Mouse (Mus musculus) gastrocnemius, postnatal 36 days (tissue): Measurements from ENCODE around the gene Zfp28. TPM values are rescaled to one million over a fixed set of nuclear protein-coding genes. Genes with fewer than 3 reads are reported as not detected.
A peak's percentile ranks its signal among the peaks of the same experiment; 100 is the strongest.

Source experiments
- DNase-seq, 2 experiments: peaks; one replicate each; pipeline ENCODE4 v3.0.0; 2022
- intact Hi-C: fragments of 180-260 bp; cut with DNase I; formaldehyde crosslinking; loops from one replicate; pipeline ENCODE4 v1.15.1; 2025
- total RNA-seq, 2 experiments: library from RNA; stranded (reverse); gene quantifications; 2 replicates each; pipeline ENCODE4 v1.2.3; 2021

The Zfp28 gene
- total RNA-seq, 2 experiments from 2014 or later: 0.77 to 1.2 TPM

DNA sequence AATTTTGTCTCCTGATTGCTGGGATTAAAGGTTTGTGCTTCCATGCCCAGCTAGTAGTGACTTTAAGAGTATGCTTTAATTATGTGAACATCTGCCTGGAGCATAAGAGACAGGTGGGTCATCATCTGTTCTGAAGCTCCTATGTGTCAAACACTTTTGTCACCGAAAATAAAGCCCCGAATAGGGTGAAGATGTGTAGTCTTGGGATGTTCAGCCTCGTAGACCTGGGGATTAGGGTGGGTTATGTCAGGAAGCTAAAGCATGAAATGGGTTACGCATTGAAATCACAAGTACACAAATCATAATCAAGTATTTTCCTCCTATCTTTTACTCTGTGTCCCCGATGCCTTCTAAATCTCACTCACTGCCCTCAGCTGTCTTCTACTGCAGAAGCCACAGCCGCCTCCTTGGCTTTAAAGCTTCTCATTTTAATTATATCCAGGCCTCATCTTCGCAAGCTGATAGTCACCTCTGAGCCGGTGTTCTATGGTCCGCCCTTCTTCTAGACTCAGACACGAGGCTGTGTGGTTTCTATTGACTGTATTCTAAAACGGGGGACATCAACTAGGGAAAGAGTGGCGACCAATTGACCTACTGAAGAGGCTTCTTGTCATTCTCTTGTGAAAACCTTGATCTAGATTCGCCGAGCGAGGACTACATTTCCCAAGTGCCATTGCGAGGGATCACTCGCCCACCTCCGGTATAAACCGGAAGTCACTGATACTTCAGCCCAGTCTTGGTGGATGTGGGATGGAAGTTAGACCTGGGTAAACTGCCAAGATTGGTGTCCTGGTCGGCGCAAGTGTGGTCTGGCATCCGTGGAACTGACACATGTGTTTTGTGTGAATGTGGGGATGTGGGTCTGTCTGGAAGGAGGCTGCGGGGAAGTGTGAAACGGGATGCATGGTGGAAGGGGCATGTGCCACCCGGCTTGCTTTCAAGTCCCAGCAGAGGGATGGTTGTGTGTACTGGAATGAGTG lies 15.2 kb downstream of the Zfp28 start, which contains the start of gene Smim17:
Smim17 (plus strand) TSS at position 720 of the 980 bp plus-strand sequence.
- intact Hi-C loops: no loop called here
- peak in 1 of 2 experiments; percentile 18 for DNase-seq

DNA sequence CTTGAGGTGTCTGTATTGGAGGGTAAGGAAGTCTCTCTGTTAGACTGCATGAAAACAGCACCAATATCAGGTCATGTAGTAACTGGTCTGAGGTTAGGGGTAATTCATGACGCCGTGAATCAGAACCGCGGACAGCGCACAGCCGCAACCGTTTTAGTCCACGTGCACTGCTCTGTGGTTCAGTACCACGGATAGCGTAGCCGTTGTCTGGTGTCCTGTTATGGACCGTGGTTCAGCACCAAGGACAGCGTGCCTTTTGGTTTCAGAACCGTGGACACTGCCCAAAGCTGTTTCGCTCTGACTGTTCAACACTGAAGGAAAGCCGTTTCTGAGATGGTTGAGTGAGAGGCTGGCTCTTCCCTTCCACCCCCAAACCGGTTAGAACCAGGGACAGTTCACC lies 26.9 kb downstream of the Zfp28 start, which contains the start of gene Gm20715:
Gm20715 (plus strand) TSS at position 235 of the 400 bp plus-strand sequence.
- DNase-seq: peak; percentile 89
- intact Hi-C loops: no loop called here

DNA sequence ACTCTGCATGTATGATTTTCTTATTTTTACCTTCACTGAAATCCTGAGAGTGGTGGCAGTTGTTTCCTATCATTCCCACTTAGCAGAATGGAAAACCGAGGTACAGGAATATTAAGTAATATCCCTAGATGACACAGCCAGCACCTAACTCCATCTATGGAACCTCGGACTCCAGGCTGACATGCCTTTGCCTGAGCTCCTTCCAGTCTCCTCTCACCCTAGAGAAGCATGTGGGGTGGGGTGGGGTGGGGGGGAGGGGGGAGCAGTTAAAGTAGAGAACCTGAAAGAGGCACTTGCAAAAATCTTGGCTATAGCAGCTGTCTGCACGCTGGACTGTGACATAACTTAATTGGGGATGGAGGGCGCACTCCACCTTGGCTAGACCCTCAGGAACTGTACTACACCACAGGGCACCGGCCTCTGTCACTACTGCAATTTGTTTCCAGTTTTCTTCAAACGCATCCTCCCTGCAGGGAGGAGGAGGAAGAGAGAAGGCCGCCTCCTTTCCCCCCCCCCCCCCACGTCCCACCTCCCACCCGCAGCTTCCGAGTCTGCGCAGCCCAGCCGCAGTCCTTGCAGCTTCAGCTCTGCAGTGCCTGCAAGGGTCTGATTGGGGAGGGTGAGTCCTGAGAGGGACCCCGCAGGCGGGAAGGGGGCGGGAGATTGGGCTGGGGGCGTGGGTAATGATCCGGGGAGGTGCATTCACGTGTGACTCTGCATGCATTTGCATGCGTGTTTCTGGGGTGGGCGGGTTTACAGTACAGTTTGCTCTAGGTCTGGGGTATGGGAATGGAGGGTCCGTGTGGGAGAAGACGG lies 31.7 kb downstream of the Zfp28 start:
- intact Hi-C loops: no loop called here
- no peak for DNase-seq

DNA sequence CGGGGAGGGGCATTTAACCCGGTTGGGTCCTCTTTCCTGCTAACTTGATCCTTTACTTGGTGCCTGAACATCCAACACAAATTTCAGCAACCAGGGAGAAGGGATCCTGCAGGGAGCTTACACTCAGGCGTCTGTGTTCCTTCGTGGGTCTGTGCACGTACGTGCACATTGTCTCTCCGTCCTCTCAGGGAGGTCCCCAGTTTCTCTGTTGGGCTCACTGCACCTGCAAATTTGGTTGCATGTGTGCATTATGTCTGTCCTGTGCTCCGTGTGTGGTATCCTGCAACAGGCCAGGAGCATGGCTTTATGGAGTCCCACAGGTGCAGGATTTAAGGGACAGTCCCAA lies 32.3 kb downstream of the Zfp28 start:
- intact Hi-C loops: no loop called here
- no peak for DNase-seq

DNA sequence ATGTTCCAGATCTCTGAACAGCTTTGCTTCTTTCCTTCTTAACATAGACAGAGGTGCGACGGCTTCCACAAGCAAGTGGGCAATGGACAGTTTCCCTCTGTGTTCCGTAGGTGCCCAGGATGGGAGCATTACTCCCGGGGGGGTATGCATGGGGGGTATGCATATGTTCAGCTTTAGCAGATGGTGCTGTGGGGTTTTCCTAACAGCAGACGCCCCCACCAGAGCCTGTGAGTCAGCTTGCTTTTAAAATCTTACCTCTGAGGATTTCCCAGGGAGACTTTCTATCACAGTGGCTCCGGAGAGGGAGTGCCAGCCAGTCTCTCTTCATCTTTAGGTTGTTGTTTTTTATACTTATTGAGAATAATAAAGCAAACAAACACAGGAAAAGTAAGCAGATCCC lies 36.8 kb downstream of the Zfp28 start:
- no peak for DNase-seq
- intact Hi-C loops: no loop called here

DNA sequence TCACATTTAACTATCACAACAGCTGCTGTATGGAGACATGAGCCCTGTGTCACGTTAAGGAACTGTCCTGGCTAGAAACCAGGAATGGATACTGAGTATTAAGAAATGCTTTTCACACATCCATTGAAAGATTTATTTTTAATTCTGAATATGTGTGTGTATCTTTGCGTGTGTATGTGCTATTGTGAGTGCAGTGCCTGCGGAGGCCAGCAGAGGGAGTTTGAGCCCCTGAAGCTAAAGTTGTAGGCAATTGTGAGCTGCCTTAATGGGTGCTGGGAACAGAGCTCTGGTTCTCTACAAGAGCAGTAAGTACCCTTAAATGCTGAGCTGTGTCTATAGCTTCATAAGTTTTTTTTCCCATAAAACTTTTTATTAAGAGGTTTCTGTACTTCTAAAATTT lies 46.3 kb downstream of the Zfp28 start:
- intact Hi-C loops: no loop called here
- no peak for DNase-seq

DNA sequence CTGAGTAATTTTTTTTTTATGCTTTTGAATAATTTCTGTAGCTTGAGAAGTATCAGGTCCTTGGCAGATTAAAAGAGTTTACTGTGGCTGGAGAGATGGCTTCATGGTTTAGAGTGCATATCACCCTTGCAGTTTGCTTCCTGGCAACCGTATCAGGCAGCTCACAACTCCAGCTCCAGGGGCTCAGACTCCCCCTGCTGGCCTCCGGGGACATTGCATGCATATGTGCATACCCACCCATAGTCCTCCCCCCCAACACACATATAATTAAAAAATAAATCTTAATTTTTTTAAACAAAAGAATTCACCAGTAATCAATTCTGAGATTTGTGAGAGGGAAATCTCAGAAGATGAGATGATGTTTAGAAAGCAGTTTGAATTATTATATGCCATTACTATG lies 47.2 kb downstream of the Zfp28 start:
- no peak for DNase-seq
- intact Hi-C loops: loop anchor here (1.0 to 10.0 kb wide), 3 partner anchors 71 to 504 kb away; no protein-coding TSS in a partner anchor

DNA sequence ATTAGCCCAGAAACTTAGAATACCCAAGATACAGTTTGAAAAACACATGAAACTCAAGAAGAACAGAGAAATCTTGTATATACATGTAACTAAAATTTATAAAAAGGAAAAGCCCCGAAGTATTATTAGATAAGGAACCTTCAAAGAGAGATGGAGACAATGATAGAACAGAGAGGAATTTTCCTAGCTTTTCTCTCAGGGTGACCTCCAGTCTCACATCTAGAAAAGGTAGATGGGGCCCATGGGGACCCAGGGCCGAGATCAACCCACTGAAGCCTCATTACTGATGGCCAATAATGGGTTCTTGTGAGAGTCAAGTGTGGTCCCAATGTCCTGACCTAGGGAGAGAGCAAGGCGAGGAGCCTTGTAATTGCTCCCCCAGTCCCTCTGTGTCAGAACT lies 55.3 kb downstream of the Zfp28 start, which contains the start of gene Olfr1344:
Olfr1344 (plus strand) TSS at position 301 of the 400 bp plus-strand sequence.
- DNase-seq: no peak
- intact Hi-C loops: loop anchor here (10.0 kb wide), 2 partner anchors 286 to 496 kb away; no protein-coding TSS in a partner anchor

DNA sequence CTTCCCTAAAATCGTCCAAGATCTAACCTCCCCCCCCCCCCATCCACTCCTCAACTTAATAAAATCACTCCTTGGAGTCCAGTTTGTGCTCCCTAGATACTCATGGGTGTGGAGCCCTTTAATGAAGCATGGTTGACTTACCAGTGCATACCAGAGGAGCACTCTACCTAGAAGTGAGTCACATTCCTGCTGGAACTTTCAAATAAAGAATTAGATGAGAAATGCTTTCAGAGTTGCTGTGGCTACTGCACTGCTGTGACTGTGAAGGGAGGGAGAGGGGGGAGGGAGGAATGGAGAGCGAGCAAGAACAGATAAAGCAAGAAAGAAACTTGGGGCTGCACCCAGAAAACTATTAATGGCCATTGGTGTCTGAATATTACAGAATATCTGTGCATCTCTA lies 58.1 kb downstream of the Zfp28 start:
- DNase-seq: no peak

More for the DNA sequence above, 58.1 kb downstream of the Zfp28 start:
- intact Hi-C loops: no loop called here

Other genes with a start within 250 kb of the Zfp28 start
- 10 to 100 TPM; 26.1 to 29.2 TPM for gene Zfp787, start 227.3 kb upstream of the Zfp28 start, total RNA-seq
- 1 to 10 TPM; 7.2 to 8.3 TPM for gene Zfp444, start 211.1 kb upstream of the Zfp28 start, total RNA-seq
- gene Galp, start 186.2 kb upstream of the Zfp28 start, total RNA-seq: not detected
- gene Zscan5b, start 161.0 kb upstream of the Zfp28 start, total RNA-seq: not detected
- not detected for gene Epp13, start 130.6 kb upstream of the Zfp28 start, total RNA-seq
- 1 to 10 TPM; 3.5 to 3.6 TPM for gene Zfp667, start 96.7 kb upstream of the Zfp28 start, total RNA-seq
- under 1 TPM; 0.46 to 0.49 TPM for gene Zfp583, start 52.0 kb upstream of the Zfp28 start, total RNA-seq
- gene Gm3854, start 39.5 kb upstream of the Zfp28 start, total RNA-seq: under 1 TPM; 0.18 to 0.32 TPM
- 1 to 10 TPM; 1.4 to 2.2 TPM for gene Zfp78, start 20.0 kb upstream of the Zfp28 start, total RNA-seq
- under 1 TPM in 1 of 2 experiments, not detected in 1; 0.32 TPM for gene Smim17, start 15.4 kb downstream of the Zfp28 start, total RNA-seq
- not detected for gene Gm20715, start 27.0 kb downstream of the Zfp28 start, total RNA-seq
- not detected for gene Olfr1344, start 55.4 kb downstream of the Zfp28 start, total RNA-seq
- gene Olfr1336, start 72.9 kb downstream of the Zfp28 start, total RNA-seq: not detected
- not detected for gene Olfr1346, start 83.8 kb downstream of the Zfp28 start, total RNA-seq
- gene Olfr5, start 103.6 kb downstream of the Zfp28 start, total RNA-seq: not detected
- not detected for gene Olfr1347, start 116.5 kb downstream of the Zfp28 start, total RNA-seq
- gene Olfr1348, start 125.5 kb downstream of the Zfp28 start, total RNA-seq: not detected
- not detected for gene Olfr1349, start 139.7 kb downstream of the Zfp28 start, total RNA-seq
- not detected for gene Olfr1350, start 181.5 kb downstream of the Zfp28 start, total RNA-seq